Mouse (Mus musculus) G1E (cell line): Measurements from ENCODE around the gene Pycr1.

Experiments used
- CTCF ChIP-seq: IDR thresholded peaks from 2 replicates; pipeline ENCODE4 v1.5.1; 2012; ENCODE audit warnings: low read depth, low read length, inconsistent platforms, mixed read lengths
- GATA1 ChIP-seq: IDR thresholded peaks from 2 replicates; pipeline ENCODE4 v1.6.1; 2012; ENCODE audit warnings: borderline replicate concordance, low read length, inconsistent platforms, mixed read lengths
- POLR2AphosphoS5 ChIP-seq: IDR thresholded peaks from 2 replicates; pipeline ENCODE4 v1.6.1; 2012; ENCODE audit warnings: low read depth, low read length, inconsistent platforms; ENCODE audit not compliant: insufficient replicate concordance

GRCm38 (mm10) chr11:120631726-120632448, 11.7 kb downstream of the Pycr1 start:
- no peak for TF ChIP-seq CTCF
- TF ChIP-seq GATA1: no peak
- no peak for TF ChIP-seq POLR2AphosphoS5
